Mouse (Mus musculus) kidney, adult 18-20 months (tissue): ENCODE data around the gene Arl11.
A peak's percentile ranks its signal among the peaks of the same experiment; 100 is the strongest.
"Not testable (repeated sequence)": the region's sequence is repeated elsewhere in the genome, so short reads cannot be mapped to it uniquely, and the experiment has no call there.

ENCODE experiments used
- DNase-seq: peaks from one replicate; pipeline ENCODE4 v3.0.0; 2021

Arl11 gene

GRCm38 (mm10) chr14:61309593-61309992 is at the start of gene Arl11:
Arl11 (plus strand) TSS chr14:61309753.
- no peak for DNase-seq

GRCm38 (mm10) chr14:61267908-61268475 is 41.6 kb upstream of the Arl11 start:
- DNase-seq: no peak

DNA sequence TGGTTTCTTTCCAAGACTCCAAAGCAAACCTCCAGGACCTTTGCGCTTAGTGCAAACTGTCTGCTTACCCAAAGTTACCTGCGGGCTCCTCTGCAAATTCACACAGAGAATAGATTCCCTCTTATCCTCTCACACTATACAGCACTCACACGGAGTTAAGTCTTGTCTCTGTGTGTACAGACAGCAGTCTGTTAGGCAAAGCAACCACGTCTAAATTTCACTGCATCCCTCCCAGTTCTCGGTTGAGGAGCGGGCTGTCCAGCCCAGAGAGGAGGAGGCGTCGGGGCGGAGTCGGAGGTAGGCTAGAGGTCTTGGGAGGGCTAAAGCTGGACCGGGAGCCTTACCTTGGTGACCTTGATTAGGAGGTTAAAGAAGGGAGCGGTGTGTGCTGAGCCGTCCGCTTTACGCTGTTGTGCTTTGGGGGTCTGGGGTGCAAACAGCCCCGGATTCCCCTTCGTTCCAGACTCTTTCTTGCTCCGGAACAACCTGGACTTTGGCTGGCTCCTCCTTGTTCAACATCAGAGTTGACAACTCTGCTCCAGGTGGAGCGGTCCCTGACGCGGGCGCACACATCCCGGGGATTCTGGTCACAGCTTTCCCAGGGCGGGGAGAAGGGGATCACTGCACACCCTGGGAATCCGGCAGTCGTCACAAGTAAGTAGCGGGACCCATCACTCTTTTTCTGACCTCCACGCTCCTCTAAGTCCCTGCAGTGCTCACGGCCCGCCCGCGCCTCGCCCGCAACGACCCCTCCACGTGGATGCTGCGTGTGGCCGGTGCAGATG is 34.9 kb upstream of the Arl11 start:
- no peak for DNase-seq

DNA sequence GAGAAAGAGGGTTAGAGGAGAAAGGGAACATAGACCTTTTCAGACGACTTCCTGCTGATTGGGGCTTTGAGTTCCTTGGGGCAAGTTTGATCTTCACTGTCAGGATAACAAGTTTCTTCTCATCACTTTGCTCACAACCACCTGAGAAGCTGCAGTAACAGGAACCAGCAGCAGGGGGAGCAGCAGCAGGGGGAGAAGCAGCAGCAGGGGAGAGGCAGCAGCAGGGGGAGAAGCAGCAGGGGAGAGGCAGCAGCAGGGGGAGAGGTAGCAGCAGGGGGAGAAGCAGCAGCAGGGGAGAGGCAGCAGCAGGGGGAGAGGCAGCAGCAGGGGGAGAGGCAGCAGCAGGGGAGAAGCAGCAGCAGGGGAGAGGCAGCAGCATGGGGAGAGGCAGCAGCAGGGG is 32.3 kb upstream of the Arl11 start:
- peak; percentile 47 for DNase-seq

DNA sequence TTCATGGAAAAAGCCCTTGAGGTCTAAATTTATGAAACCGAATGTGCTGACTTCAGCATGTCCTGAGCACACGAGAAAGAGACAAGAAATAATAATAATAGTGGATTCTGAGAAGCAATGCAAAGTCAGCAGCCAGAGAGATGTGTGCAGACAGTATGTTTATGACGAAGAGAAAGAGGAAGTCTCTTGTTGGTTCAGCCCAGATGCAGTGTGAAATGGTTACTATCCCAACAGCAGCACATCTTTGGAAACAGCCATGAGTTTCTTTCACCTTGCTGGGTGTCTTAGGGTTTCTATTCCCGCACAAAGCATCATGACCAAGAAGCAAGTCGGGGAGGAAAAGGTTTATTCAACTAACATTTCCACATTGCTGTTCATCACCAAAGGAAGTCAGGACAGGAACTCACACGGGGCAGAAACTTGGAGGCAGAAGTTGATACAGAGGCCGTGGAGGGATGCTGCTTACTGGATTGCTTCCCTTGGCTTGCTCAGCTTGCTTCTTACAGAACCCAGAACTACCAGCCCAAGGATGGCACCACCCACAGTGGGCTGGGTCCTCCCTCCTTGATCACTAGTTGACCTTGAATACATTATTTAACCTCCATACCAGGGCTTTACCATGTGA is 30.8 kb upstream of the Arl11 start:
- no peak for DNase-seq

GRCm38 (mm10) chr14:61288606-61289286 is 20.8 kb upstream of the Arl11 start:
- no peak for DNase-seq

DNA sequence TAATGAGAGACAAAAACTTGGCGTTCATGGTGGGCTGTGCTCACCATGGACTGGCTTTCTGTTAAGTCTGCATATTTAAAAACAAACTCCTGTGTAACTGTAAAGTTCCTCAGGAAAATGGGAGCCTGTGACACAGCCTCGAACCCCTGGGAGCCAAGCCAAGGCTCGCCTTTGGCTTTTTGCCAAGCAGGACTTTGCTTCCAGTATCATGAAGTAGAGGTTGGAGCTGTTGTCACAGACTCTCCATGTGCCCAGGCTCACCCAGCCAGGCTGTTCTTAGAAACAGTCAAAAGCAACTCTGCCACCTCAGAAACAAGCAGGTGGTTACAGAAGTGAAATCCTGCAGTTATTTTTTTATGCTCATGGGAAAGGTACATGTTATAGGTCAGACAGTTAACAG is 18.9 kb upstream of the Arl11 start:
- DNase-seq: peak; percentile 37

DNA sequence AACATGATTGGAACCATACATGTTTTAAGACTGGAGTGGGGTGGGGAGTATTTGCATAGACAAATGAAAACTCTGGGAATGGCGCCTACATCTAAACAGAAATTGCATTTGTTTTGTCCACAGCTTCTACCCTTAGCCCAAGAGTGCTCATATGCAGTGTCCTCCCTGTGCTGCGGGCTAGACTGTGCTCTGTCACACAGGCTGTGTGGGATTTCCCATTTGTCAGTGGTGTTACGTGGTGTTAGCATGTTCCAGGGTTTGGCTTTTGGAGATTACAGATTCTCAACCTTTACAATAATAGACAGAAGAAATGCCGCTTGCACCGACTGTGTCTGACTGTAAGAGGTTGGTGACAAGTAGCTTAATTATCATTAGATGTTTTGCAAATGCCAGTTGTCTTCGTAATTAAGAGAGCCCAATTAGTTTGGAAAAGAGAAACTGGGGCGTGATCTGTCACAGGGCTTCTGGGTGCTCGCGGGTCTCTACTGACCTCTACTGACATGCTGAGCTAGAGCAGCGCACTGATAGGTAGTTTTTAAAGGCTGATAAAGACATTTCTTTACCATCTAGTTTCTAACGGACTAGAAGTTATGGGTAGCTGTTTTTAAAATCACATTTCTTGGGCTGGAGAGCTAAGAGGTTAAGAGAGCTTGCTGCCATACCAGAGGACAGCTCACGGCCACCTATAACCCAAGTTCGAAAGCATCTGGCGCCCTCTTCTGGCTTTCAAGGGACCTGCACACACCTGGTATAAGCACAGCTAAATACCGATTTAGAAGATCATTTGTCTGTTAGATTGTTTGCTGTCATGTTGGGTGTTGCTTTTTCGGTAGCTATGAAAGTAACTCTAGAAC is 15.4 kb upstream of the Arl11 start:
- DNase-seq: peak; percentile 57

GRCm38 (mm10) chr14:61294738-61295079 is 14.8 kb upstream of the Arl11 start:
- peak; percentile 61 for DNase-seq

DNA sequence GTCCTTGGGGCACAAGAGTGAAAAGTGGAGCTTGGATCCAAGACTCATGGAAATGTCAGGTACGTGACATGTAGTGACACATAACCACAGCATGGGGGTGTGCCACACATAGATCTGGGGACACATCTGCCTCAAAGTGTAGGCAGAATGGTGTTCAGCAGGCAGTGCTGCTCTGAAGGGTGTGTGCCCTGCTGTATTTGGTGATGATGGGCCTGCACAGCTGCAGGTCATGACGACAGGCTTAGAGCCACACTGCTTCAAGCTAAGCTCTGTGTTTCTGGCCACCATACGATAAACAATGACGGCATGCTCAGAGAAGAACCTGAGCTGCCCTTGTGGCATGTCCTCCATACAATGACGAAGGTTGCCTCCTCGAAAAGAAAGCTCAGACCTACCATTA is 9.7 kb upstream of the Arl11 start:
- no peak for DNase-seq

- no peak for DNase-seq
These were observed 8.2 kb upstream of the Arl11 start for GRCm38 (mm10) chr14:61301323-61301722.

DNA sequence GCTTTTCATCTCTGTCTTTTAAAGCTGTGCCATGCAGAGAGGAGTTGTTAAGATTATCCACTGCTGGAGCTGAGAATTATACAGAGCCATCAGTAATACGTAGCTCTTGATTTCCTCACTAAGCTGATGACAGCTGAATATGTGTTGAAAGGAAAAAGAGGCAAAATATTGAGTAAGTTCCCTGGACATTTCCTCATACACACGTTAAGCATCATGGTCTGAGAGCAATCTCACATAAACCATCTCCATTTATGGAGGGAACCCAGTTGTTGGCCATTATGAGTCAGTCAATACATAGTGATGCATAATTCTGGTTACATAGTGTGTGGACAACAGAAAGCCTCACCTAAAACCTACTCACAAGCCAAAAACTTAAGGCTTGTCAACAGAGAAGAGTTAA is 7.1 kb upstream of the Arl11 start:
- no peak for DNase-seq

DNA sequence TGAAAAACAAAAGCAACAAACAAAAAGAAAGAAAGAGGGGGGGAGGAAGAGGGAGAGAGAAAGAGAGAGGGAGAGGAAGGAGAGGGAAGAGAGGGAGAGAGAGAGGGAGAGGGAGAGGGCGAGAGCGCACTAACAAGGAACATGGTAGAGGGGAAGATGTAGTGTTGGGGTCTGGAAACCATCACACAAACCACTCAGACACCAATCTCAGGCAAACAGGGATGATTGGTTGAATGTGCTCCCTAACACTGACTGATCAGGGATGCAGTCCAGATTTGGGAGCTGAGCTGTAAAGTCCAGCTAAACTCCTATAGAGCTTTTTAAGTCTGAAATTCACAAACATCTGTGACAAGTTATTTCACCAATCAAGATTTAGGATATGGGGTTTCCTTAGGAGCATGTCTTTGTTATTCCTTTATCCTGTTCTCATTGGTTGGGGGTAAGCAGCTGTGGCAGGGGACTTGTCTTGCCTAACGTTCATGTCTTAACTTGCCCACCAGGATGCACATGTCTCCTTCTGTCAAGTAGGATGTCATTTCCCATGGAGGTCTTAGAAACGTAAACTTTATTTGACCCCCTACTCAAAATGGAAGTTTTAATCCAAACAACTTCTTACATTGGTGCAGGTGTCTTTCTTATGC is 5.5 kb upstream of the Arl11 start:
- DNase-seq: no peak

DNA sequence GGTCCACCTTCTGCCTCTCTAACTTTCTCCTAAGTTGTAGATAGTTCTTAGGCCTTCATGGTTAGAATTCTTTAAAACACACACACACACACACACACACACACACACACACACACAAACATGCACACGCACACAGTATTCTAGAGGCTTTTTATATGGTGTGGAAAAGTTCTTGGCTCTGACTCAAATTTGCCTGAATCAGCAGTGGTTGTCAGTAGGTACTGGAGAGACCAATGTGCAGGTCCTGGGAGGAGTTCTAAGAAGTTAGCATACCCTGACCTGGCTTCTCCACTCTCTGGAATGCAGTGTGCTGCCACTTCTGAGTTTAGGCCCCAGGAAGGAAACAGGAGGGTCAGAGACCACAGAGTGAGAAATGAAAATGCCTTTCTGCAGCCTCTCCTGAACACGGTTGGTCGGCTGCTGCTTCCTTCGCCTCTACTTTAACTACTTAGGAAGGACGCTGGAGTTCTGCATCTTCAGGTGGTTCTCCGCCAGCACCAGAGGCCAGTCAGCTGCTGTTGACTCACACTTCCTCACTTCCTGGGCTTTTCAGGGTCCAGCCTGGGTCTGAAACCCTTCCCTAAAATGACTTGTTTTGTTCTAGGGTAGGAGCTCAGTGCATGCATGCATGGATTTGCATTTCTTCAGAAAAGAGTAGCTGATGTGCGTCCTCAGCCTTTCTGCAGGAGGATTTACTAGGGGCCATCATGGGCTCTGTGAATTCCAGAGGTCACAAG is 651 bp downstream of the Arl11 start:
- no peak for DNase-seq

DNA sequence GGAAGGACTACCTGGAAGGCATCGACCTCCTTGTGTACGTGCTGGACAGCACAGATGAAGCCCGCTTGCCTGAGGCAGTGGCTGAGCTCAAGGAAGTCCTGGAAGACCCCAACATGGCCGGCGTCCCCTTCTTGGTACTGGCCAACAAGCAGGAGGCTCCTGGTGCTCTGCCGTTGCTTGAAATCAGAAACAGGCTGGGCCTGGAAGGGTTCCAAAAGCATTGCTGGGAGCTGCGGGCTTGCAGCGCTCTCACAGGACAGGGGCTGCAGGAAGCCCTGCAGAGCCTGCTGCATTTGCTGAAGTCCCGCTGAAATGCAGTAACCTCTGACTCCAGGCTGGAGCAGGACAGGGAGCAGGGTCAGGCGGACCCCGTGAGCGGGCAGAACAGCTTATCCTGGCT is 1.4 kb downstream of the Arl11 start:
- DNase-seq: no peak

DNA sequence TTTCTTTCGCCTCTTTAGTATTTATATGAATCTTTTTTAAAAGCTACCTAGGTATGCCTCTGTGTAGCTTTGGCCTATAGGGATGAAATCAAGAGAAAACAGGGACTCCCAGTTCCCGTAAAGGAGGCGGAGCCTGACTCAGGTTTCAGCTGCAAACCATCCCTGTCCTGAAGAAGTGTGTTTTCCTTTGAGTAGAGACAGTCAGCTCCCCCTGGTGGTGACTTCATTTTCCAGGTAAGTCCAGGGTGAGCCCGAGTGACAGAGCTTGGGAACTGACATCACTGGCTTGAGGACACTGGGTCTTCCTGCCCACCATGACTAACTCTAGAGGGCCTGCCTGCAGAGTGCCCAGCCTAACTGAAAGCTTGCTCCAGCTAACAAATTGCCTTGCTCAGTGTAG is 7.3 kb downstream of the Arl11 start:
- peak; percentile 55 for DNase-seq

DNA sequence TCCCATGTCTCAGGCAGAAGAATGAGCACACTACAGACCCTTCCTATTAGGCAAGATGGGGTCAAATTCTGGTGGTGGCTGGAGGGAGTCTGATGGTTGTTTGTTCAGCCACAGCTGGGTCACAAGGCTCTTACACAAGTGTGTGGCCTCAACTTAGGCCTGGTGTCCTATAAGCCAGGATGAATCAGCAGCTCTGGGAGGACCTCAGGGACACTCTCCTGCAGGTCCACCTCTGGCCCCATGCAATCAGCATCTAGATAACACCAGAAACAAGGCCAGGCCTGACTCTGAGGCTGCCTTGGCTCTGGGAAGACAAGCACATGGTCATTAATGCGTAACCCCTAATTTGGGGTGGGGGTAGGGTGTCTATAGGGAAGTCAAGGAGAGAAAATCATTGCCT is 11.2 kb downstream of the Arl11 start:
- no peak for DNase-seq

DNA sequence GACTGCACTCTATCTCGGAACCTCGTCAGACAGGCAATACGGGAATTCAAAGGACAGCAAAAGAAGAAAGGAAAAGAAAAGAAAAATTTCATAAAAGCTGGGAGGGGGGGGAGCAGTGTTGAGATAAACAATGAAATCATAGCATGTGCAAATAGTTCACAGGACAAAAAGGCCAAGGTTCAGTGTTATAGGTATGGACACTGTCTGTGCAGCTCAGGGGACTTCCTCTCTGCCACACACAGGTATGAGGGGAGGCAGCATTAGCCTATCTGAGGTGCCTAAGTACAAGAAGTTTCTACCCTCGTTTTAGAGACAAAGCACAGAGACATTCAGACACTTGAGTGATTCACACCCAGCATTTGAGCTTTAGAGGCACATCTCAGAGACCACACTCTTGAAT is 11.6 kb downstream of the Arl11 start:
- DNase-seq: no peak

DNA sequence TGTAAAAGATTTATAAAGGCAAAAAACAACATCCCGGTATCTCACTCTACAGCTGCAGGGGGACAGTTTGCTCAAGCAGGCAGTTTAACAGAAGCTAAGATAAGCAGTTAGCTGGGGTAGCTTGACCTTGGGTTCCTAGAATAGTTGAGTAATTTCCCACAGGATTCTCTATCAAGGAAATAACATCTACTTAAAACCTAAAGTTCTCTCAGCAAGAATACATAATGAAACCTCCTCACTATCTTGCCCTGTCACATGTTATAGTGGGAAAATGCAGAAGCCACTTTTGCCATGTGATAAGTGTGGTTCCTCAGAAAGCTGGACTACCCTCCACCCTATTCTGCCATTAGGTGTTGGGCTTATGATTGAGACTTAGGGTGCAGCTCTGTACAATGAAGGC is 13.2 kb downstream of the Arl11 start:
- no peak for DNase-seq

GRCm38 (mm10) chr14:61327007-61327406 is 17.5 kb downstream of the Arl11 start:
- DNase-seq: not testable (repeated sequence)

- DNase-seq: peak; percentile 30
These were observed 18.3 kb downstream of the Arl11 start for GRCm38 (mm10) chr14:61327618-61328450.
